Mouse (Mus musculus): ENCODE data around the gene Cog1.
"Not testable (repeated sequence)": the region's sequence is repeated elsewhere in the genome, so short reads cannot be mapped to it uniquely, and the experiment has no call there.

Cog1 gene

GRCm38 (mm10) chr11:113631862-113632261 lies 17.1 kb upstream of the Cog1 start:
- no peak for DNase-seq (ENCODE audit: low spot score in 2 of 2)

- no peak for DNase-seq (ENCODE audit: low spot score in 2 of 2)
Observed at GRCm38 (mm10) chr11:113632303-113632702, 16.7 kb upstream of the Cog1 start.

GRCm38 (mm10) chr11:113633398-113633797 lies 15.6 kb upstream of the Cog1 start:
- no peak for DNase-seq (ENCODE audit: low spot score in 2 of 2)

GRCm38 (mm10) chr11:113634699-113635121 lies 14.3 kb upstream of the Cog1 start:
- DNase-seq (ENCODE audit: low spot score in 2 of 2): no peak

GRCm38 (mm10) chr11:113638680-113639079 lies 10.3 kb upstream of the Cog1 start:
- DNase-seq (ENCODE audit: low spot score in 2 of 2): no peak

- no peak for DNase-seq (ENCODE audit: low spot score in 2 of 2)
Observed at GRCm38 (mm10) chr11:113645181-113645580, 3.8 kb upstream of the Cog1 start.

- peak; percentile 75 to 89 for DNase-seq (ENCODE audit: low spot score in 2 of 2)
Observed at GRCm38 (mm10) chr11:113648152-113648551, 817 bp upstream of the Cog1 start.

GRCm38 (mm10) chr11:113649353-113650210 lies 613 bp downstream of the Cog1 start, which contains the start of gene Slc39a11:
Gene Slc39a11, minus strand, starts transcription at chr11:113650079.
- peak; percentile 64 to 70 for DNase-seq (ENCODE audit: low spot score in 2 of 2)

GRCm38 (mm10) chr11:113651206-113651906 lies 2.4 kb downstream of the Cog1 start:
- no peak for DNase-seq (ENCODE audit: low spot score in 2 of 2)

GRCm38 (mm10) chr11:113651907-113652273 lies 2.9 kb downstream of the Cog1 start:
- DNase-seq (ENCODE audit: low spot score in 2 of 2): no peak

- DNase-seq (ENCODE audit: low spot score in 2 of 2): no peak
Observed at GRCm38 (mm10) chr11:113652516-113652915, 3.5 kb downstream of the Cog1 start.

GRCm38 (mm10) chr11:113654105-113654504 lies 5.1 kb downstream of the Cog1 start:
- DNase-seq (ENCODE audit: low spot score in 2 of 2): no peak

GRCm38 (mm10) chr11:113654561-113655270 lies 5.7 kb downstream of the Cog1 start:
- no peak for DNase-seq (ENCODE audit: low spot score in 2 of 2)

GRCm38 (mm10) chr11:113656511-113656932 lies 7.6 kb downstream of the Cog1 start:
- no peak for DNase-seq (ENCODE audit: low spot score in 2 of 2)

GRCm38 (mm10) chr11:113657221-113657620 lies 8.3 kb downstream of the Cog1 start:
- no peak for DNase-seq (ENCODE audit: low spot score in 2 of 2)

GRCm38 (mm10) chr11:113658319-113658718 lies 9.3 kb downstream of the Cog1 start:
- DNase-seq (ENCODE audit: low spot score in 2 of 2): no peak

GRCm38 (mm10) chr11:113658763-113659162 lies 9.8 kb downstream of the Cog1 start:
- no peak for DNase-seq (ENCODE audit: low spot score in 2 of 2)

GRCm38 (mm10) chr11:113660213-113660612 lies 11.2 kb downstream of the Cog1 start:
- not testable (repeated sequence) for DNase-seq (ENCODE audit: low spot score in 2 of 2)

- no peak for DNase-seq (ENCODE audit: low spot score in 2 of 2)
Observed at GRCm38 (mm10) chr11:113660940-113661339, 12.0 kb downstream of the Cog1 start.

GRCm38 (mm10) chr11:113661835-113662351 lies 12.9 kb downstream of the Cog1 start:
- DNase-seq (ENCODE audit: low spot score in 2 of 2): no peak

- DNase-seq (ENCODE audit: low spot score in 2 of 2): no peak
Observed at GRCm38 (mm10) chr11:113664279-113664678, 15.3 kb downstream of the Cog1 start.

- DNase-seq (ENCODE audit: low spot score in 2 of 2): no peak
Observed at GRCm38 (mm10) chr11:113666205-113666604, 17.2 kb downstream of the Cog1 start.

Measured in urinary bladder, postnatal 4 days (tissue).